Mouse (Mus musculus): ENCODE measurements around the gene Grin1. TPM values are rescaled to one million over a fixed set of nuclear protein-coding genes. Genes with fewer than 3 reads are reported as not detected.

Grin1 gene
- polyA plus RNA-seq, 1 experiment from 2014 or later: 1.3 TPM

DNA sequence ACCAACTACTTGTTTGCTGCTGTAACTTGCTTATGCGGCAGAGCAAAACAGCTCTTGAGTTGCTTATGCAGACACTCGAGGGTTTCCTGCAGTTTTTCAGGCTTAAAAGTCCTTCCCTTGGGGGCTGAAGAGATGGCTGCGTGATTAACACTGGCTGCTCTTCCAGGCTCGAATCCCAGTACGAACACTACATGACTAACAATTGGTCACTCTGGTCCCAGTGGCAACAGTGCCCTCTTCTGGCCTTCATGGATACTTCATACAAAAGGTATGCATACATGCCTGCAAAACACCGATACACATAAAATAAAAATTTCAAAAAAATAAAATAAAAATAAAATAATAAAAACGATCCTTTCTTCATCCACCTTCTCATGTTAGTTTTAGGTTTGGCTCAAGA is 9.5 kb upstream of the Grin1 start:
- H3K36me3 ChIP-seq (ENCODE audit: control insufficient read depth, insufficient read depth, low read length): no peaks in the 10 kb centered on the region
- ATAC-seq (ENCODE audit: low FRiP score, low TSS enrichment) (no peak), DNase-seq (ENCODE audit: low spot score) (peak; percentile 50)
- no peaks in the 10 kb centered on the region for H3K27me3 ChIP-seq (ENCODE audit: control insufficient read depth, insufficient read depth, low read length)
- H3K9ac ChIP-seq (ENCODE audit: low read length): no peak overlapping the region
- no peak overlapping the region for H3K27ac ChIP-seq (replicated peaks)
- no peak overlapping the region for H3K4me2 ChIP-seq (replicated peaks; ENCODE audit: low read depth)
- TF ChIP-seq EP300 (optimal IDR thresholded peaks at IDR 0.05): no peak
- peak; percentile 78 for TF ChIP-seq CTCF (IDR thresholded peaks at IDR 0.05; ENCODE audit: low read depth)
- no peaks in the 10 kb centered on the region for H3K9me3 ChIP-seq (ENCODE audit: control insufficient read depth, low read length)
- H3K4me3 ChIP-seq (ENCODE audit: low read depth, low read length): no peak overlapping the region
- peaks cover 1% of the 10 kb centered on the region; the same call in 1 of the 2 replicates for H3K4me1 ChIP-seq (replicated peaks; ENCODE audit: control insufficient read depth, insufficient read depth)
- 40% methylated on average over 7 of the region's 7 CpGs for WGBS

DNA sequence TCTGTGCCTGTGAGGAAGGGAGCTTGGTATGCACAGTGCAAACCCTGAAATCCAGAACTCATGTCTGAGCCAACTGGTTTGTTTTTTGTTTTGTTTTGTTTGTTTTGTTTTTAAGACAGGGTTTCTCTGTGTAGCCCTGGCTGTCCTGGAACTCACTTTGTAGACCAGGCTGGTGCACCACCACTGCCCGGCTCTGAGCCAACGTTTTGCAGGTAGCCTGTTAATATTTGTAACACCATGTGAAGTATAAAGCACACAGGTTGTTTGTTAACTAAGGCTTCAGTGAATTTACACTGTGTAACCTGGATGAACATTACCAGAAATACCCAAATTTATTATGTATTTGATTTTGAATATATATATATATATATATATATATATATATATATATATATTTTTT is 7.0 kb upstream of the Grin1 start:
- no peak overlapping the region for H3K9ac ChIP-seq (ENCODE audit: low read length)
- H3K27me3 ChIP-seq (ENCODE audit: control insufficient read depth, insufficient read depth, low read length): no peaks in the 10 kb centered on the region
- ATAC-seq (ENCODE audit: low FRiP score, low TSS enrichment) (no peak), DNase-seq (ENCODE audit: low spot score) (no peak)
- TF ChIP-seq EP300 (optimal IDR thresholded peaks at IDR 0.05) (no peak), CTCF (IDR thresholded peaks at IDR 0.05; ENCODE audit: low read depth) (no peak)
- H3K4me1 ChIP-seq (replicated peaks; ENCODE audit: control insufficient read depth, insufficient read depth): no peaks in the 10 kb centered on the region
- H3K36me3 ChIP-seq (ENCODE audit: control insufficient read depth, insufficient read depth, low read length): no peaks in the 10 kb centered on the region
- H3K9me3 ChIP-seq (ENCODE audit: control insufficient read depth, low read length): no peaks in the 10 kb centered on the region
- H3K4me3 ChIP-seq (ENCODE audit: low read depth, low read length): no peak overlapping the region
- WGBS: 66% methylated on average over 2 of the region's 2 CpGs
- no peak overlapping the region for H3K4me2 ChIP-seq (replicated peaks; ENCODE audit: low read depth)
- H3K27ac ChIP-seq (replicated peaks): no peak overlapping the region

DNA sequence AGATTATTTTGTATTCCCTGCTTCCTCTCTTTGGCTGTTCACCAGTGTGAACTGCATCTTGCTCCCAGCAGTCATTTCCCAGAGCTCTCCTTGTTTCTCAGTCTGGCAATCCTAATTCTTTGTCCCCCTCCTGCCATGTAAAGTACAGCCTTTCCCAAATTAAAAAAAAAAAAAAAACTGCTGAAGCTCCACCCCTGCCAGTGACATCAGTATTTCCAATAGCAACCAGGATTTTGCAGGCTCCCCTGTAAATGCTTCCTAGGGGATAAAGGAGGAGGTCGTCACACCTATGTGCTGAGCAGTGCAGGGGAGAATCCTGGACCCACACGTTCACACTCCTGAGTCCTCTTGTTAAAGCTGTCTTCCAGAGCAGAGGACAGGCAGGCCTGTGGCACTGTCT is 1.1 kb upstream of the Grin1 start:
- TF ChIP-seq EP300 (optimal IDR thresholded peaks at IDR 0.05) (no peak), CTCF (IDR thresholded peaks at IDR 0.05; ENCODE audit: low read depth) (no peak)
- H3K4me3 ChIP-seq (ENCODE audit: low read depth, low read length): no peak overlapping the region
- no peaks in the 10 kb centered on the region for H3K9me3 ChIP-seq (ENCODE audit: control insufficient read depth, low read length)
- H3K27me3 ChIP-seq (ENCODE audit: control insufficient read depth, insufficient read depth, low read length): no peaks in the 10 kb centered on the region
- DNase-seq (ENCODE audit: low spot score) (no peak), ATAC-seq (ENCODE audit: low FRiP score, low TSS enrichment) (no peak)
- H3K9ac ChIP-seq (ENCODE audit: low read length): no peak overlapping the region
- H3K36me3 ChIP-seq (ENCODE audit: control insufficient read depth, insufficient read depth, low read length): no peaks in the 10 kb centered on the region
- H3K4me1 ChIP-seq (replicated peaks; ENCODE audit: control insufficient read depth, insufficient read depth): no peaks in the 10 kb centered on the region
- 35% methylated on average over 2 of the region's 2 CpGs for WGBS
- H3K4me2 ChIP-seq (replicated peaks; ENCODE audit: low read depth): no peak overlapping the region
- no peak overlapping the region for H3K27ac ChIP-seq (replicated peaks)

DNA sequence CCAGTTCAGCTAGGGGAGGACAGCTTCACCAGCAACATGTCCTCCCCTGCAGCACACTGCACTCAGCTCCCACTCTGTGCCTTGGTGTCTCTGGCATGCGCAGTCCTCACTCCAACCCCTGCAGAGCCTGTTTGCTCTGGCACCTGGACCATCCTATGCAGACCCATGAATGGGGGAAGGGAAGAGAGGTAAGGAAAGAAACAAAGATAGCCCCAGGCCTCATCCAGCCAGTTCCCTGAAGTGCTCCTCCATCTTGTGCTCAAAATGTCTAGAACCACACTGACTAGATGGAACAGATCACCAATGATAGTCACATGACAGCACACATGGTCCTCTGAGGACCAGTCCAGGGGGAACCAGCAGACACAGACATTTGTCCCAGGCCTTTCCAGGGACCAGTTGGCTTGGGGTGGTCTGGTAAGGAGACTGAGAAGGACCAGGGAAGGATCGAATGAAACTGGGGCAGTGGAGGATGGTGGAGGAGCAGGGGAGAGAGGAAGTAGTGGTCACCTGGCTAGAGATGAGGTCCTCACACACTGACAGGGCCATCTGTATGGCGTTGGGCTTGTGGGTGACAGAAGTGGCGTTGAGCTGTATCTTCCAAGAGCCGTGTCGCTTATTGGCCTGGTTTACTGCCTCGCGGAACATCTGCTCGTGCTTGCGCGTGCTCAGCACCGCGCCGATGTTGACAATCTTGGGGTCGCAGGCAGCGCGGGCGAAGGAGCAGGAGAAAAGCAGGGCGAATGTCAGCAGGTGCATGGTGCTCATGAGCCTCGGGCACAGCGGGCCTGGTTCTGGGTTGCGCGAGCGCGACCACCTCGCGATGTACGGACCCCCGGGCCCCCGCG is 644 bp downstream of the Grin1 start:
- H3K36me3 ChIP-seq (ENCODE audit: control insufficient read depth, insufficient read depth, low read length): no peaks in the 10 kb centered on the region
- 6% methylated on average over 30 of the region's 31 CpGs for WGBS
- H3K27me3 ChIP-seq (ENCODE audit: control insufficient read depth, insufficient read depth, low read length): no peaks in the 10 kb centered on the region
- ATAC-seq (ENCODE audit: low FRiP score, low TSS enrichment): peak; percentile 31; the same call in 1 of the 2 replicates
- peak overlapping the region; percentile 24 for H3K4me3 ChIP-seq (ENCODE audit: low read depth, low read length)
- TF ChIP-seq EP300 (optimal IDR thresholded peaks at IDR 0.05) (no peak), CTCF (IDR thresholded peaks at IDR 0.05; ENCODE audit: low read depth) (no peak)
- H3K4me2 ChIP-seq (replicated peaks; ENCODE audit: low read depth): peak overlapping the region; percentile 48
- H3K4me1 ChIP-seq (replicated peaks; ENCODE audit: control insufficient read depth, insufficient read depth): no peaks in the 10 kb centered on the region
- H3K27ac ChIP-seq (replicated peaks): no peak overlapping the region
- no peaks in the 10 kb centered on the region for H3K9me3 ChIP-seq (ENCODE audit: control insufficient read depth, low read length)
- H3K9ac ChIP-seq (ENCODE audit: low read length): no peak overlapping the region
- no peak for DNase-seq (ENCODE audit: low spot score)

DNA sequence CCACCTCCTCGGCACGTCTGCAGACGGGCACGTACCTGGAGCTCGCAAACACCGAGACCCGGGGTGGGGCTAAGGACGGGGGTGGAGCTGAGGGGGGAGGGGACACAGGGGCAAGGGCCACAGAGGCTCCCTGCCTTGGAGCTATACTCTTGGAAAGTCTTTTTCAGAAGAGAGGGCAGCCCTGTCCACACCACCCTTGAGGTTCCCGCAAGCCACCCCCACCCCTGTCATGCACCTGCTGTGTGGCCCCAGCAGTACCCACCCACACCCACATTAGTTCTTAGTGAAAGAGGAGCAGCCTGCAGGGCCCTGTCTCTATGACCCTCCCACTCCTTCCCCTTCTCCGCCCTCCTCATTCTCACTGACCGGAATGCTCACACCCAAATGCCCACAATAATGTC is 7.5 kb downstream of the Grin1 start:
- ATAC-seq (ENCODE audit: low FRiP score, low TSS enrichment) (0 out of 2 replicates have a peak, but pooled peaks have one; percentile 48), DNase-seq (ENCODE audit: low spot score) (peak; percentile 66)
- 7% methylated on average over 11 of the region's 11 CpGs for WGBS
- Histone ChIP-seq H3K4me1 (replicated peaks; ENCODE audit: control insufficient read depth, insufficient read depth) (no peaks in the 10 kb centered on the region), H3K36me3 (ENCODE audit: control insufficient read depth, insufficient read depth, low read length) (no peaks in the 10 kb centered on the region), H3K4me3 (ENCODE audit: low read depth, low read length) (no peak overlapping the region), H3K27ac (replicated peaks) (no peak overlapping the region), H3K9me3 (ENCODE audit: control insufficient read depth, low read length) (no peaks in the 10 kb centered on the region), H3K9ac (ENCODE audit: low read length) (no peak overlapping the region), H3K27me3 (ENCODE audit: control insufficient read depth, insufficient read depth, low read length) (no peaks in the 10 kb centered on the region), H3K4me2 (replicated peaks; ENCODE audit: low read depth) (0 out of 2 replicates have a peak overlapping the region, but pooled peaks have one; percentile 27)
- TF ChIP-seq CTCF (IDR thresholded peaks at IDR 0.05; ENCODE audit: low read depth): no peak
- TF ChIP-seq EP300 (optimal IDR thresholded peaks at IDR 0.05): no peak

DNA sequence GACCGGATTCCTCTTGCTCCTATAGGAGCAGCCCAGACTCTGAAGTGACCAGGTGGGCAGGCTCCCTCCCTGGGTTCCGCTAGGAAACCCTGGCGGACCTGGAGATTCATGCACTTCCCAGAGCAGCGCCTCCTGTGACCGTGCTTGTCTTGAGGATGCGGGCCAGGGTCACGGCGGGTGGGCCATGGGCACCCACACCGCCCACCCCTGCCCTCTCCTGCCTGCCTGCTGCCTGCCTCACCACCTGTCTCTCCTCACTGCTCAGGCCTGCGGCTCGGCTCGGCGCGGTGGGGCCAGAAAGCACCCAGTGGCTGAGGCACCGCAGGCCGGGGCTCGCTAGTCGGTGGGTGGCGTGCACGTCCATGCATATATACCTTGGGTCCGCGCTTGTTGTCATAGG is 8.0 kb downstream of the Grin1 start:
- Histone ChIP-seq H3K9me3 (ENCODE audit: control insufficient read depth, low read length) (no peaks in the 10 kb centered on the region), H3K27me3 (ENCODE audit: control insufficient read depth, insufficient read depth, low read length) (no peaks in the 10 kb centered on the region), H3K4me3 (ENCODE audit: low read depth, low read length) (no peak overlapping the region), H3K36me3 (ENCODE audit: control insufficient read depth, insufficient read depth, low read length) (no peaks in the 10 kb centered on the region), H3K9ac (ENCODE audit: low read length) (no peak overlapping the region), H3K27ac (replicated peaks) (no peak overlapping the region), H3K4me2 (replicated peaks; ENCODE audit: low read depth) (peak overlapping the region; percentile 27), H3K4me1 (replicated peaks; ENCODE audit: control insufficient read depth, insufficient read depth) (no peaks in the 10 kb centered on the region)
- 2% methylated on average over 22 of the region's 22 CpGs for WGBS
- ATAC-seq (ENCODE audit: low FRiP score, low TSS enrichment): no peak
- no peak for DNase-seq (ENCODE audit: low spot score)
- TF ChIP-seq CTCF (IDR thresholded peaks at IDR 0.05; ENCODE audit: low read depth): no peak; the same call in 1 of the 2 replicates
- no peak for TF ChIP-seq EP300 (optimal IDR thresholded peaks at IDR 0.05)

Data from stomach, postnatal 0 days (tissue).